Mouse (Mus musculus): ENCODE results near the gene Pabpn1. TPM values are rescaled to one million over a fixed set of nuclear protein-coding genes. Genes with fewer than 3 reads are reported as not detected.

Pabpn1 gene
- polyA plus RNA-seq (2016; fragmentation: Nextera tagmentation; extraction: Ambion mirVana) = 168 and 174 TPM in 2 replicates

- peaks cover 23% of the 10 kb centered on the region for H3K4me1 ChIP-seq
- peak within 1 kb of the TSS; percentile 98 for H3K27ac ChIP-seq
- no peak for DNase-seq (ENCODE audit: extremely low spot score, low spot score)
- H3K4me3 ChIP-seq = peak within 1 kb of the TSS; percentile 87
- WGBS = 92% methylated on average over 3 of the region's 3 CpGs
- H3K36me3 ChIP-seq (replicated peaks) = peaks cover 20% of the 10 kb centered on the region
- no peaks in the 10 kb centered on the region for H3K27me3 ChIP-seq (ENCODE audit: poor library complexity, severe bottlenecking)
- no peaks in the 10 kb centered on the region for H3K9me3 ChIP-seq
Measured at GRCm38 (mm10) chr14:54892200-54892599, at the start of gene Pabpn1. TSS of gene Pabpn1 (plus strand) at chr14:54892500.

- Histone ChIP-seq H3K27me3 (ENCODE audit: poor library complexity, severe bottlenecking) (no peaks in the 10 kb centered on the region), H3K36me3 (replicated peaks) (no peaks in the 10 kb centered on the region), H3K4me3 (no peak overlapping the region), H3K9me3 (no peaks in the 10 kb centered on the region), H3K27ac (no peak overlapping the region), H3K4me1 (no peaks in the 10 kb centered on the region)
- WGBS = 7% methylated on average over 4 of the region's 4 CpGs
- DNase-seq (ENCODE audit: extremely low spot score, low spot score) = no peak
Measured at GRCm38 (mm10) chr14:54843461-54843860, 48.8 kb upstream of the Pabpn1 start.

GRCm38 (mm10) chr14:54855726-54856125 lies 36.6 kb upstream of the Pabpn1 start:
- 96% methylated on average over 3 of the region's 3 CpGs for WGBS
- H3K9me3 ChIP-seq = no peaks in the 10 kb centered on the region

GRCm38 (mm10) chr14:54856703-54857102 lies 35.6 kb upstream of the Pabpn1 start:
- no peak for DNase-seq (ENCODE audit: extremely low spot score, low spot score)
- peaks cover 45% of the 10 kb centered on the region for H3K36me3 ChIP-seq (replicated peaks)
- H3K27ac ChIP-seq = no peak overlapping the region
- no peak overlapping the region for H3K4me3 ChIP-seq
- 89% methylated on average over 7 of the region's 7 CpGs for WGBS
- H3K27me3 ChIP-seq (ENCODE audit: poor library complexity, severe bottlenecking) = no peaks in the 10 kb centered on the region
- no peaks in the 10 kb centered on the region for H3K4me1 ChIP-seq
- no peaks in the 10 kb centered on the region for H3K9me3 ChIP-seq

More at GRCm38 (mm10) chr14:54855726-54856125, 36.6 kb upstream of the Pabpn1 start:
- H3K4me1 ChIP-seq = no peaks in the 10 kb centered on the region
- H3K36me3 ChIP-seq (replicated peaks) = peaks cover 45% of the 10 kb centered on the region
- H3K27me3 ChIP-seq (ENCODE audit: poor library complexity, severe bottlenecking) = no peaks in the 10 kb centered on the region
- DNase-seq (ENCODE audit: extremely low spot score, low spot score) = no peak
- no peak overlapping the region for H3K27ac ChIP-seq
- no peak overlapping the region for H3K4me3 ChIP-seq

- DNase-seq (ENCODE audit: extremely low spot score, low spot score) = no peak
- H3K27me3 ChIP-seq (ENCODE audit: poor library complexity, severe bottlenecking) = no peaks in the 10 kb centered on the region
- 96% methylated on average over 9 of the region's 9 CpGs for WGBS
Measured at GRCm38 (mm10) chr14:54857891-54858290, 34.4 kb upstream of the Pabpn1 start.

GRCm38 (mm10) chr14:54860511-54860910 lies 31.8 kb upstream of the Pabpn1 start:
- DNase-seq (ENCODE audit: extremely low spot score, low spot score) = peak; percentile 40
- Histone ChIP-seq H3K4me1 (peaks cover 14% of the 10 kb centered on the region), H3K27ac (no peak overlapping the region), H3K9me3 (no peaks in the 10 kb centered on the region), H3K27me3 (ENCODE audit: poor library complexity, severe bottlenecking) (no peaks in the 10 kb centered on the region), H3K36me3 (replicated peaks) (peaks cover 29% of the 10 kb centered on the region), H3K4me3 (no peak overlapping the region)
- WGBS = 50% methylated on average over 2 of the region's 2 CpGs

More at GRCm38 (mm10) chr14:54857891-54858290, 34.4 kb upstream of the Pabpn1 start:
- Histone ChIP-seq H3K4me3 (no peak overlapping the region), H3K4me1 (peaks cover 9% of the 10 kb centered on the region), H3K9me3 (no peaks in the 10 kb centered on the region), H3K36me3 (replicated peaks) (peaks cover 45% of the 10 kb centered on the region), H3K27ac (no peak overlapping the region)

GRCm38 (mm10) chr14:54863501-54864312 lies 28.6 kb upstream of the Pabpn1 start:
- peak; percentile 94 for DNase-seq (ENCODE audit: extremely low spot score, low spot score)
- under 1% methylated on average over 55 of the region's 56 CpGs for WGBS
- H3K36me3 ChIP-seq (replicated peaks) = 0 out of 2 replicates have a peak, but pooled peaks cover 2% of the 10 kb centered on the region
- H3K4me1 ChIP-seq = peaks cover 14% of the 10 kb centered on the region
- peak overlapping the region; percentile 97 for H3K27ac ChIP-seq
- no peaks in the 10 kb centered on the region for H3K9me3 ChIP-seq
- H3K27me3 ChIP-seq (ENCODE audit: poor library complexity, severe bottlenecking) = no peaks in the 10 kb centered on the region
- peak overlapping the region; percentile 84 for H3K4me3 ChIP-seq

- no peaks in the 10 kb centered on the region for H3K9me3 ChIP-seq
- peak overlapping the region; percentile 84 for H3K4me3 ChIP-seq
- 19% methylated on average over 21 of the region's 21 CpGs for WGBS
- H3K27ac ChIP-seq = peak overlapping the region; percentile 97
- no peak for DNase-seq (ENCODE audit: extremely low spot score, low spot score)
- H3K4me1 ChIP-seq = peaks cover 14% of the 10 kb centered on the region
- H3K36me3 ChIP-seq (replicated peaks) = 0 out of 2 replicates have a peak, but pooled peaks cover 2% of the 10 kb centered on the region
- H3K27me3 ChIP-seq (ENCODE audit: poor library complexity, severe bottlenecking) = no peaks in the 10 kb centered on the region
Measured at GRCm38 (mm10) chr14:54864313-54865036, 27.8 kb upstream of the Pabpn1 start.

GRCm38 (mm10) chr14:54865626-54866025 lies 26.7 kb upstream of the Pabpn1 start:
- WGBS = 84% methylated on average over 5 of the region's 5 CpGs
- Histone ChIP-seq H3K36me3 (replicated peaks) (no peaks in the 10 kb centered on the region), H3K9me3 (no peaks in the 10 kb centered on the region), H3K27ac (no peak overlapping the region), H3K4me3 (no peak overlapping the region), H3K27me3 (ENCODE audit: poor library complexity, severe bottlenecking) (no peaks in the 10 kb centered on the region), H3K4me1 (peaks cover 14% of the 10 kb centered on the region)
- DNase-seq (ENCODE audit: extremely low spot score, low spot score) = no peak

GRCm38 (mm10) chr14:54866268-54866667 lies 26.0 kb upstream of the Pabpn1 start:
- no peaks in the 10 kb centered on the region for H3K36me3 ChIP-seq (replicated peaks)
- peaks cover 14% of the 10 kb centered on the region for H3K4me1 ChIP-seq
- no peaks in the 10 kb centered on the region for H3K27me3 ChIP-seq (ENCODE audit: poor library complexity, severe bottlenecking)
- WGBS = 70% methylated on average over 3 of the region's 3 CpGs
- H3K27ac ChIP-seq = no peak overlapping the region
- H3K4me3 ChIP-seq = no peak overlapping the region
- DNase-seq (ENCODE audit: extremely low spot score, low spot score) = no peak
- H3K9me3 ChIP-seq = no peaks in the 10 kb centered on the region

- Histone ChIP-seq H3K4me3 (no peak overlapping the region), H3K9me3 (no peaks in the 10 kb centered on the region), H3K27ac (no peak overlapping the region), H3K4me1 (peaks cover 14% of the 10 kb centered on the region), H3K27me3 (ENCODE audit: poor library complexity, severe bottlenecking) (no peaks in the 10 kb centered on the region), H3K36me3 (replicated peaks) (no peaks in the 10 kb centered on the region)
- 59% methylated on average over 5 of the region's 5 CpGs for WGBS
- no peak for DNase-seq (ENCODE audit: extremely low spot score, low spot score)
Measured at GRCm38 (mm10) chr14:54866936-54867335, 25.4 kb upstream of the Pabpn1 start.

GRCm38 (mm10) chr14:54868026-54868425 lies 24.3 kb upstream of the Pabpn1 start:
- H3K4me3 ChIP-seq = no peak overlapping the region
- WGBS = 88% methylated on average over 4 of the region's 4 CpGs
- H3K36me3 ChIP-seq (replicated peaks) = no peaks in the 10 kb centered on the region
- no peak for DNase-seq (ENCODE audit: extremely low spot score, low spot score)
- H3K9me3 ChIP-seq = no peaks in the 10 kb centered on the region
- peaks cover 4% of the 10 kb centered on the region for H3K4me1 ChIP-seq
- H3K27me3 ChIP-seq (ENCODE audit: poor library complexity, severe bottlenecking) = no peaks in the 10 kb centered on the region
- no peak overlapping the region for H3K27ac ChIP-seq

- H3K27ac ChIP-seq = no peak within 1 kb of the TSS
- no peaks in the 10 kb centered on the region for H3K36me3 ChIP-seq (replicated peaks)
- peaks cover 9% of the 10 kb centered on the region; the same call in 1 of the 2 replicates for H3K27me3 ChIP-seq (ENCODE audit: poor library complexity, severe bottlenecking)
- H3K9me3 ChIP-seq = no peaks in the 10 kb centered on the region
- H3K4me3 ChIP-seq = no peak within 1 kb of the TSS
- peaks cover 6% of the 10 kb centered on the region for H3K4me1 ChIP-seq
- WGBS = 93% methylated on average over 5 of the region's 5 CpGs
- DNase-seq (ENCODE audit: extremely low spot score, low spot score) = no peak
Measured at GRCm38 (mm10) chr14:54870861-54871260, 21.4 kb upstream of the Pabpn1 start, which contains the start of gene Homez. TSS of gene Homez (minus strand) at chr14:54870961.
